Mouse (Mus musculus) cerebellum, postnatal 4 days (tissue): ENCODE measurements around the gene Cklf.
"Not testable (repeated sequence)": the region's sequence is repeated elsewhere in the genome, so short reads cannot be mapped to it uniquely, and the experiment has no call there.

ENCODE experiments used
- DNase-seq, 2 experiments: peaks; one replicate each; pipeline ENCODE4 v3.0.0; 2022; ENCODE audit warnings: low spot score in 2 of 2, mixed read lengths in 1 of 2

Gene Cklf

GRCm38 (mm10) chr8:104264271-104264935, 13.7 kb downstream of the Cklf start:
- DNase-seq: peak in 1 of 2 experiments; percentile 56

GRCm38 (mm10) chr8:104268368-104268767, 17.7 kb downstream of the Cklf start:
- DNase-seq: no peak

- no peak for DNase-seq
These were observed 18.3 kb downstream of the Cklf start for GRCm38 (mm10) chr8:104268937-104269440.

GRCm38 (mm10) chr8:104293081-104293480, 42.4 kb downstream of the Cklf start, which contains the start of gene Cmtm2a:
TSS of gene Cmtm2a (minus strand) at chr8:104293181.
- DNase-seq: not testable (repeated sequence)

- no peak for DNase-seq
These were observed 43.7 kb downstream of the Cklf start for GRCm38 (mm10) chr8:104294396-104294795.

GRCm38 (mm10) chr8:104301577-104301976, 50.9 kb downstream of the Cklf start:
- DNase-seq: peak in 1 of 2 experiments; percentile 21

GRCm38 (mm10) chr8:104302536-104302935, 51.9 kb downstream of the Cklf start:
- DNase-seq: not testable (repeated sequence)

GRCm38 (mm10) chr8:104304962-104305361, 54.3 kb downstream of the Cklf start:
- DNase-seq: no peak

GRCm38 (mm10) chr8:104308341-104308740, 57.7 kb downstream of the Cklf start:
- DNase-seq: not testable (repeated sequence)

GRCm38 (mm10) chr8:104309441-104310155, 58.9 kb downstream of the Cklf start, which contains the start of the genes Gm45711 and Cmtm1:
TSS of gene Gm45711 (minus strand) at chr8:104310081.
TSS of gene Cmtm1 (minus strand) at chr8:104310145.
- DNase-seq: peak in 1 of 2 experiments; percentile 68

GRCm38 (mm10) chr8:104312023-104312422, 61.4 kb downstream of the Cklf start:
- DNase-seq: not testable (repeated sequence)

- DNase-seq: peak in 1 of 2 experiments; percentile 8
These were observed 62.6 kb downstream of the Cklf start for GRCm38 (mm10) chr8:104313311-104313710.
